8 mouse cellular contexts compared by ENCODE assay signal in the genomic region with DNA sequence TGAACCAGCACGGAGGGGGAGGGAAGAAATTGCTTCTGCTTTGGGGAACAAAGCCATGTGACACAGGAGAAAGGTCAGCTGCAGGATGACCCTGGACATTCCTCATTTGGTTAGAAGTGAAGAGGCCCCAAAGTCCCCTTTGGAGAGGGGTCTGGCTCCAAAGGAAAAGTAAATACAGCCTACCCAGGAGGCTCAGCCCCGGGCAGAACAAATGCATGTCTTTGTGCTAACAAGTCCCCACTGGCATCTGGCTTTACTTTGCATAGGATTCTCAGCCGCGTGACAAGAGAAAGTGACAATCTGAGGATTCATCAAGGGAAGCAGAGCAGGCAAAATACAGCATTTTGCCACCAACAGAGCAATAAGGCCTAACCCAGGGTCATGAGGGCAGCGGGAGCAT. TPM values are rescaled to one million over a fixed set of nuclear protein-coding genes. Genes with fewer than 3 reads are reported as not detected.
DNase-seq lines count a peak whose midpoint lies in the region; ATAC-seq lines count a peak whose summit lies in the region.
"Had no signal": no experiment of that assay in that cellular context is flagged by ENCODE, and none has a peak within 500 bp of the region (broad histone marks: within the 10 kb centered on the region; RNA-seq: fewer than 3 reads in every experiment).

No protein-coding gene starts in this region.

- H3K4me3 ChIP-seq in kidney, embryonic 14.5 days (ENCODE audit: low read length), result no peak overlapping the region
- no peak overlapping the region for H3K4me3 ChIP-seq in embryonic facial prominence, embryonic 15.5 days (replicated peaks)
- no peak overlapping the region for H3K4me3 ChIP-seq in midbrain, embryonic 13.5 days (replicated peaks)

- WGBS in kidney, embryonic 14.5 days, result 8% methylated on average over 5 of the region's 5 CpGs
- WGBS in embryonic facial prominence, embryonic 15.5 days, result 6% methylated on average over 5 of the region's 5 CpGs
- WGBS in midbrain, embryonic 13.5 days, result 3% methylated on average over 5 of the region's 5 CpGs

- H3K36me3 ChIP-seq in kidney, embryonic 14.5 days (ENCODE audit: control insufficient read depth, insufficient read depth, low read length), result no peaks in the 10 kb centered on the region
- no peaks in the 10 kb centered on the region for H3K36me3 ChIP-seq in embryonic facial prominence, embryonic 15.5 days
- no peaks in the 10 kb centered on the region for H3K36me3 ChIP-seq in midbrain, embryonic 13.5 days

- no peak overlapping the region for H3K4me2 ChIP-seq in kidney, embryonic 14.5 days (replicated peaks; ENCODE audit: low read depth, low read length)
- H3K4me2 ChIP-seq in embryonic facial prominence, embryonic 15.5 days (replicated peaks), result no peak overlapping the region
- H3K4me2 ChIP-seq in midbrain, embryonic 13.5 days (replicated peaks), result no peak overlapping the region

- ATAC-seq in kidney, embryonic 14.5 days (ENCODE audit: low FRiP score, low TSS enrichment), result no peak
- no peak for ATAC-seq in embryonic facial prominence, embryonic 15.5 days (ENCODE audit: insufficient number of reproducible peaks, low FRiP score, low TSS enrichment, low read depth)
- ATAC-seq in midbrain, embryonic 13.5 days, result no peak

- no peak overlapping the region for H3K9ac ChIP-seq in kidney, embryonic 14.5 days (ENCODE audit: low read depth, low read length)
- no peak overlapping the region for H3K9ac ChIP-seq in embryonic facial prominence, embryonic 15.5 days
- no peak overlapping the region for H3K9ac ChIP-seq in midbrain, embryonic 13.5 days (replicated peaks)

- H3K27ac ChIP-seq in kidney, embryonic 14.5 days (ENCODE audit: low read depth, low read length), result 0 out of 2 replicates have a peak overlapping the region, but pooled peaks have one; percentile 65
- peak overlapping the region; percentile 34; the same call in 1 of the 2 replicates for H3K27ac ChIP-seq in embryonic facial prominence, embryonic 15.5 days (replicated peaks)
- H3K27ac ChIP-seq in midbrain, embryonic 13.5 days, result 0 out of 2 replicates have a peak overlapping the region, but pooled peaks have one; percentile 15

- peaks cover 36% of the 10 kb centered on the region for H3K4me1 ChIP-seq in kidney, embryonic 14.5 days (ENCODE audit: control insufficient read depth, insufficient read depth, low read length)
- H3K4me1 ChIP-seq in embryonic facial prominence, embryonic 15.5 days, result peaks cover 21% of the 10 kb centered on the region
- peaks cover 47% of the 10 kb centered on the region for H3K4me1 ChIP-seq in midbrain, embryonic 13.5 days (replicated peaks)

- H3K9me3 ChIP-seq in kidney, embryonic 14.5 days (ENCODE audit: control insufficient read depth, low read length), result no peaks in the 10 kb centered on the region
- H3K9me3 ChIP-seq in embryonic facial prominence, embryonic 15.5 days (replicated peaks), result no peaks in the 10 kb centered on the region
- H3K9me3 ChIP-seq in midbrain, embryonic 13.5 days, result no peaks in the 10 kb centered on the region

- no peak for DNase-seq in kidney, adult 18-20 months
- DNase-seq in embryo, embryonic 10.5 days (ENCODE audit: low spot score), result peak; percentile 96
- no peak for DNase-seq in cerebellum, adult 9-10 months
- DNase-seq in right cerebral cortex, postnatal 36 days (ENCODE audit: low spot score in 2 of 2), result no peak
- DNase-seq: right cerebral cortex, postnatal 25 days had no signal

- H3K27me3 ChIP-seq in kidney, embryonic 14.5 days (ENCODE audit: control insufficient read depth, insufficient read depth, low read length), result no peaks in the 10 kb centered on the region
- H3K27me3 ChIP-seq in embryonic facial prominence, embryonic 15.5 days, result no peaks in the 10 kb centered on the region
- no peaks in the 10 kb centered on the region for H3K27me3 ChIP-seq in midbrain, embryonic 13.5 days

RNA-seq across cellular contexts. Expression of a gene that starts 54.1 kb away (rescaled TPM):
- 5.4 and 5.5 TPM in 2 replicates for polyA plus RNA-seq in kidney, embryonic 14.5 days (2014; fragmentation: Nextera tagmentation; extraction: Ambion mirVana)
- polyA plus RNA-seq in embryonic facial prominence, embryonic 15.5 days (2015; fragmentation: Nextera tagmentation; extraction: Ambion mirVana), result 14.0 and 14.1 TPM in 2 replicates
- polyA plus RNA-seq in midbrain, embryonic 13.5 days (2015; fragmentation: Nextera tagmentation; extraction: Ambion mirVana), result 30.1 and 33.1 TPM in 2 replicates

Comparison
In these comparisons a context has a peak if more than half of its experiments do, and no peak if none do; other contexts are left out.
1. H3K27ac ChIP-seq: peak in every context shown above with its lines; median percentile 65 in kidney, embryonic 14.5 days; 34 in embryonic facial prominence, embryonic 15.5 days; 15 in midbrain, embryonic 13.5 days.